Mouse (Mus musculus) CH12.LX (cell line): ENCODE results near the gene Eya2.

Experiments
- CHD2 ChIP-seq: IDR thresholded peaks from 2 replicates; pipeline ENCODE4 v1.6.1; 2011; ENCODE audit warnings: low read length, improper control_type of control experiment
- CTCF ChIP-seq, 2 experiments: IDR thresholded peaks in 1 of 2; conservative IDR thresholded peaks in 1 of 2; 2 replicates each; pipeline ENCODE4 v1.5.1; 2011 to 2012; ENCODE audit warnings: low read depth in 2 of 2, low read length in 2 of 2, improper control_type of control experiment in 1 of 2, inconsistent platforms in 1 of 2, mild to moderate bottlenecking in 1 of 2, moderate library complexity in 1 of 2
- E2F4 ChIP-seq: IDR thresholded peaks from 2 replicates; pipeline ENCODE4 v1.6.1; 2011; ENCODE audit warnings: low read depth, low read length, improper control_type of control experiment; ENCODE audit not compliant: insufficient replicate concordance
- EP300 ChIP-seq: IDR thresholded peaks from 2 replicates; pipeline ENCODE4 v1.6.1; 2011; ENCODE audit warnings: low read length, improper control_type of control experiment
- HCFC1 ChIP-seq: IDR thresholded peaks from 2 replicates; pipeline ENCODE4 v1.6.1; 2012; ENCODE audit warnings: low read depth, mild to moderate bottlenecking, inconsistent platforms, low read length, improper control_type of control experiment
- JUND ChIP-seq: conservative IDR thresholded peaks from 2 replicates; pipeline ENCODE4 v1.6.1; 2011; ENCODE audit warnings: low read depth, low read length, improper control_type of control experiment
- MXI1 ChIP-seq: IDR thresholded peaks from 2 replicates; pipeline ENCODE4 v1.6.1; 2011; ENCODE audit warnings: mild to moderate bottlenecking, low read depth, low read length, improper control_type of control experiment
- POLR2A ChIP-seq: IDR thresholded peaks from 2 replicates; pipeline ENCODE4 v1.6.1; 2011; ENCODE audit warnings: low read depth, mild to moderate bottlenecking, improper control_type of control experiment, low read length
- POLR2AphosphoS2 ChIP-seq: IDR thresholded peaks from 2 replicates; pipeline ENCODE4 v1.6.1; 2011; ENCODE audit warnings: low read depth, low read length, improper control_type of control experiment
- RAD21 ChIP-seq: IDR thresholded peaks from 2 replicates; pipeline ENCODE4 v1.6.1; 2011; ENCODE audit warnings: low read depth, mild to moderate bottlenecking, low read length, improper control_type of control experiment, moderate library complexity
- TBP ChIP-seq: conservative IDR thresholded peaks from 2 replicates; pipeline ENCODE4 v1.6.1; 2011; ENCODE audit warnings: low read depth, low read length, improper control_type of control experiment
- USF2 ChIP-seq: conservative IDR thresholded peaks from 2 replicates; pipeline ENCODE4 v1.6.1; 2011; ENCODE audit warnings: low read depth, low read length, improper control_type of control experiment
- ZNF384 ChIP-seq: IDR thresholded peaks from 2 replicates; pipeline ENCODE4 v1.6.1; 2012; ENCODE audit warnings: low read depth, low read length, improper control_type of control experiment, inconsistent platforms

GRCm38 (mm10) chr2:165740982-165741381 is 146.2 kb downstream of the Eya2 start:
- TF ChIP-seq CTCF (conservative IDR thresholded peaks at IDR 0.05 in 1 of 2, IDR thresholded peaks at IDR 0.05 in 1 of 2; ENCODE audit: low read depth in 2 of 2, low read length in 2 of 2), result no peak
- TF ChIP-seq JUND, result no peak
- no peak for TF ChIP-seq USF2
- no peak for TF ChIP-seq POLR2AphosphoS2
- no peak for TF ChIP-seq RAD21
- no peak for TF ChIP-seq POLR2A
- TF ChIP-seq HCFC1, result no peak
- no peak for TF ChIP-seq ZNF384
- TF ChIP-seq EP300, result no peak
- TF ChIP-seq CHD2, result no peak
- no peak for TF ChIP-seq E2F4
- no peak for TF ChIP-seq MXI1
- TF ChIP-seq TBP, result no peak
